Mouse (Mus musculus) testis, postnatal 14 days (tissue): Measurements from ENCODE around the gene Wdr11.

Experiments
- DNase-seq: peaks from one replicate; pipeline ENCODE4 v3.0.0; 2021; ENCODE audit warnings: low spot score

Gene Wdr11

DNA sequence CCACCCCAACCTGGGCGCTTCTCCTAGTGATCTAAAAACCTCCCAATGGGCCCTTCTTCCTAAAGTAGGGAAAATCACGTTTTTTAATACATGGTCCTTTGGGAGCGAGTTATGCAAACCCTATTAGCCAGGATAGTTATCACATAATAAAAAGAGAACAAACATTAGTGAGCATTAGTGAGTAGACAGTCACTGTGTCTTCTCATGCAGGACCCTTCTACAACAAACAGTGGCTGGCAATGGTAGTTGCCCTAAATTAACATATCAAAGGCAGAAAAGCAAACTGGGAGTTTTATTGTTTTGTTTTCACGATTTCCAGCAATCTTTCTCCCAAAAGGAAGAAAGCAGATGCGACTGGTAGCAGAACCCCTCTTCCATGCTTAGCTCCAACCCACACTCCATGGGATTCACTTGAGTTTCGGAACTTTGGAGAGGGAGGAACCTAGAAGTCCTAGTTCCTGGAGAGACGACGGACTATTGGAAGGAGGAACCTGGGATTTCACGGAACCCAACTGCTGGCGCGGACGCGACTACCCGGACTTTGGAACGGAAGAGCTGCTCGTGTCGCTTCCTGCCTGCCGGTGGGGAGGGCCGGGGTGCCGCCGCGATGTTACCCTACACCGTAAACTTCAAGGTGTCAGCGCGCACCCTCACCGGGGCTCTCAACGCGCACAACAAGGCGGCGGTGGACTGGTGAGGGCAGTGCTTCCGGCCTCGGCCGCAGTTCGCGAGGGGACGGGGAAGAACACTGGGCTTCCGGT is at the start of gene Wdr11:
TSS of gene Wdr11 (plus strand) at position 493 of the 761 bp plus-strand sequence.
- peak; percentile 86 for DNase-seq

DNA sequence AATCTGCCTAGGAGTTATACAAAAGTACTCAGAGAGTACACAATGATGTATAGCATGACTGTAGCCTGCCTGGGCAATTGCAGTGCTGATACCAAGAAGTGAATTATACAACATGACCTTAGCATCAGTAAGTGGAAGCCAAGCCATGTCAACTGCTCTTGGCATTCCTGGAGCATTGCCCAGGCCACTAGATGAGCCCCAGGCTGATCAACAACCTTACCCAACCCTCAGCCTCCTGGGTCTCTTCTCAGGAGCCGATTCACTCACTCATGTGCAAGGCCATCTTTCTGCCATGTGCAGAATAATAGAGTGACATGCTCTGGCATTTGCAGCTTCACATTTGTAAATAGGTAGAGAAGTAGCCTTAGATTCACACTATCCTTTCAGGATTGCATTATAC is 24.1 kb upstream of the Wdr11 start:
- no peak for DNase-seq

DNA sequence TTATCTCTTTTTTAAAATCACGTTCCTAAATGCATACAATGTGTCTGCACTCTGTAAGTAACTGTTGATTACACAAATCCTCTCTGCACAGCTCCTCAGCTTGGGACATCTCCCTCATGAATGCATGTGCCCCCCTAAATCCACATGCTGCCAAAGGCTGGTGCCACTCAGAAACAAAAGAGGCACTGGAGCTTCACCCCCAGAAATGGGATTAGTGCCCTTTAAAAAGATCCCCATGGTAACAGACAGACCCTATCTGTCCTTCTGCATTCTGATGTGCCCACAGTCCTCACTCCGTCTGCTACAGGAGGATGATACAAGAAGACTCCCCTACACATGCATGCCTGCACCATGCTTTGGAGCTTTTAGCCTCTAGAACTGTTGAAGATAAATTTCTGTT is 23.3 kb upstream of the Wdr11 start:
- DNase-seq, result no peak

- no peak for DNase-seq
Measured at GRCm38 (mm10) chr7:129574471-129574870, 17.2 kb upstream of the Wdr11 start.

DNA sequence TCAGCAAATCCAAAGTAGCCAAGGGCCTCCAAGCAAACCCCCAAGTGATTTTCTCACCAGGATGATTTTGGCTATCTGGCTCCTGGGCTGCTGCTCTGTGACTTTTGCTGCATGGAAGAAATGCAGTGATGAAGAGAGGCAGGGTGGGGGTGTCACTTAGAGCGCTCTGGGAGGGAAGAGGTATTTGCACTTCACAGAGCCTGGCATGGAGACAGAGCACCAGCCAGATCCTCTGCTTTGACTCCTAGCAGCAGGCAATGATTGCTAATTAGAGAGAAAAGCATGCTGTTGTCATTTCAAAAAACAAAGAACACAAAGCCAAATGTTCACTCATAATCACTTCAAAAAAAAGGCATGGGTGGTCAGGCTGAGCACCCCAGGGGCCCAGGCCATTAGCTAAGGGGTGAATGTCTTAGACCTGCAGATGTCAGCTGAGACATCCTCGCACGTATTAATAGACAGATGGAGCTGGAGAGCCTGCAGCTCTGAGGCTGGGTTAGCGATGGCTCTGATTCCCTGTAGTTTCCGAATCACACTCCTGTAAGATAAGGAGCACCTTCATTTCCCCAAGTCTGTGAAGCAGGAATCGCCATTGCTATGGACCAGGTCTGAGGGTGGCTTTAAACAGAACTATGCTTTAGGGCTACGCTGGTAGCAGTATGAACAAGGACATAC is 16.4 kb upstream of the Wdr11 start:
- no peak for DNase-seq

DNA sequence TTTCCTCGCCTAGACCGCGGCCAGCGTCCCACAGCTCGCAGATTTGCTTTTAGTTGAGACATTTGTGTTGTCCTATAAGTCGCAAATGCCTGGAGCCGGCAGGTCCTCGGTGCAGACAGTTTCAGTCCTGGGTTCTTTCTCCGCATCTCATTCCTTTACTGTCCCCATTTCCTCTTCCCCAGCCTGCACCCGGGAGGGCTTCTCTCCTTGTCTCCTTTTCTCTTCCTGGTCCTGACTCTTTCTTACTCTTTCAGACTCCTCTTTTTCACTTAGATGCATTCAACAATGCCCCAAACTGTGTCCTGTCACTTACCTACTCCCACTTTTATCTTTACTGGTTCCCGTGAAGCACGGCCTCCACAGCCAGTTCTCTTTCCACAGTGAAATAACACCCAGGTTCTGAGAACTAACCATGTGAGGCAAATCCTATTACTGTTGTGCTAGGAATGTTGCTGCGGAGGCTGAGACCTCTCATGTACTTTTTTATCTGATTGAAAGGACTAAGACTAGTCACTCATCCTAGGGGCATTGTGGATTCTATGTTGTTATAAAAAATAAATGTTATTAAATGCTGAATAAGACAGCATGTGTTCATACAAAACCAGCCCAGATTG is 576 bp downstream of the Wdr11 start:
- no peak for DNase-seq

DNA sequence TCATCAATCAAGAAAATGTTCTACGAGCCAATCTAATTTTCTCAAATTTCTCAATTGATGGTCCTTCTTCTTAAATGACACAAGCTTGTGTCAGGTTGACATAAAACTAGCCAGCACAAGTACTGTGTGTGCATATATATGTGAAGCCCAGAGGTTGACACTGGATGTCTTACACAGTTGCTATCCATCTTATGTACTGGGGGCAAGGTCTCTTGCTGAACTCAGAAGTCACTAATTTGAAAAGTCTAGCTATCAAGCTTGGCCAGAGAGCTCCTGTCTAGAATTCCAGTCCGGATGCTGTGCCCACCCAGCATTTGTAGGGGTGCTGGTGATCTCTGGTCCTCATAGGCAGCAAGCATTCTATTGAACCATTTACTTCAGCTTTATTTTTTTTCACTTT is 5.5 kb downstream of the Wdr11 start:
- no peak for DNase-seq

DNA sequence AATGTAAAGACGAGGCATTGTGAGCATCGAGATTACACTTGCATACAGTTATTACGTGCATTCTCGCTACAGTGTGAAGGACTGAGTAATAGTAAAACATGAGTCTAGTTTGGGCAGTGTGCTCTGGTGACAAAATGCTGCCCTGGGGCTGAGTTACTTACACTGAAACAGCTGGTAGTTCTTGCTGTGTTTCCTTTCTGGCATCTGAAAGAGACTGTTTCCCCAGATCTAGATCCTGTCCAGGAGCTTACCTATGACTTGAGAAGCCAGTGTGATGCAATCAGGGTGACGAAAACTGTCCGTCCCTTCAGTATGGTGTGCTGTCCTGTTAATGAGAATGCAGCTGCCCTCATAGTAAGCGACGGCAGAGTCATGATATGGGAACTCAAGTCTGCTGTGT is 14.6 kb downstream of the Wdr11 start:
- DNase-seq, result no peak

DNA sequence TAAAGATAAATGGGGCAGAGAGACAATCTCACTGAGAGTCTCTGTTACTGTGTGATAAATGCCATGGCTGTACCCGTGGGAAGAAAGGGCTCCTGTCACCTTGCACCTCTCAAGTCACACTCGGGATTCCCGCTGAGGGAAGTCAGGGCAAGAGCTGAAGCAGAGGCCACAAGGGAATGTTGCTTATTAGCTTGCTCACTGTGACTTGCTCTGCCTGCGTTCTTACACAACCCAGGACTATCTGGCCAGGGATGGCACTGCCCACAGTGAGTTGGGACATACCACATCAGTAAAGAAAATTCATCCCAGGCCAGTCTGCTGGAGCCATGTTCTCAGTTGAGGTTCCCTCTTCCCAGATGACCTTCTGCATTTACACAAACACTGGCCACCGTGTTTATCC is 29.5 kb downstream of the Wdr11 start:
- DNase-seq, result no peak

DNA sequence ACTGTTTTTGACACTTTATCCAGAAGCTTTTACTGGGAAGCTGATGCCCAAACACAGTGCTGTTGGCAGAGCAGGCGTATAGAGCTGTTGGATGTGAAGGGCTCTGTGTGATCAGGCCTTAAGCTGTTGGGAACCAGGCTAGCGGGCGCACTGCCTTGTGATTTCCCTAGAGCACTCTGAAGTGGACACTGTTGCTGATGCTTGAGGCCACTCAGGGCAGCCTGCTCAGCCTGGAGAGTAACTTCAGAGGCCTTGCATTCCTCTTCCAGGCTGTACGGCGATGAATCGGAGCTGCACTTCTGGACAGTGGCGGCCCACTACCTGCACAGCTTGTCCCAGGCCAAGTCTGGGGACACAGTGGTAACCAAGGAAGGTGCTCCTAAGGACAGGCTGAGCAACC is 38.7 kb downstream of the Wdr11 start:
- DNase-seq, result no peak

DNA sequence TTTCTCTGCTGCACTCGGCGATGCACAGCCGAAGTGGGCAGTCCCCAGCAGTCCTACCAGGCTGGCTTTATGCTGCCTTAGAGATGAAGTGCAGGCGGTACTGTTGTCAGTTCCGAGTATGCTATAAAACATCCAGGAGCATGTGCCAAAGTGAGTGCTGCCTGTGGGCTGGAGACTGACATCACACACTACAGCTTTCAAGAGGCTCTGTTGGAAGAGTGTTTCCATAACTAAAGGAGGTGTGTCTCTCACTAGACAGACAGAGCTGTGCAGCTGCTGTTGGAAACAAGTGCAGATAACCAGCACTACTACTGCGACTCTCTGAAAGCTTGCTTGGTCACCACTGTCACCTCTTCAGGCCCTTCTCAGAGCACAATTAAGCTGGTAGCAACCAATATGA is 39.8 kb downstream of the Wdr11 start:
- DNase-seq, result no peak

GRCm38 (mm10) chr7:129635898-129636640 is 44.4 kb downstream of the Wdr11 start:
- DNase-seq, result no peak

- DNase-seq, result no peak
Measured at GRCm38 (mm10) chr7:129636992-129637391, 45.3 kb downstream of the Wdr11 start.

DNA sequence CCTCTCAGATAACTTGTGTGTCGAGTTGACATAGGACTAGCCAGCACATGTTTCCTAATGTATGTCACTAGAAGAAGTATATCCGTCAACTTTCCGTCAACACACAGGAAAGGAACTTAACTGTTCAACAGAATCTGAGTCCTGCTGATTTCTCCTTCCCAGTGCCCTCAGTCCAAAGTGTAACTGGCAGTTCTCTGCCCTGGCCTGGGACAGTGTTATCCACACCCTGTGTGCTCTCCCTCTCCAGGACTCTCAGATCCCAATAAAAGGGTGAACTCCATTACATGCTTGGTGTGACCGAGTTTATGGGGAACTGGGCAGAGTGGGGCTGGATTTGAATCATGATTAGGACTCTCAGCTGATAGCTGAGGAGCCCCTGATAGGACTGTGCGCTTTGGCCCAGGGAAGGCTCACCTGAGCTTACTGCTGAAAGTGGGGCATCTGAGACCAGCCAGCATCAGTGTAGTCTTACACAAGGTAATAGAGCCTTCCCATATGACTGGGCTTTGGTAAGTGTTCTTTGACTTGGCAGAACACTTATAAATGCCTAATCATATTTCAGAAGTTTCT is 46.3 kb downstream of the Wdr11 start:
- DNase-seq, result no peak

DNA sequence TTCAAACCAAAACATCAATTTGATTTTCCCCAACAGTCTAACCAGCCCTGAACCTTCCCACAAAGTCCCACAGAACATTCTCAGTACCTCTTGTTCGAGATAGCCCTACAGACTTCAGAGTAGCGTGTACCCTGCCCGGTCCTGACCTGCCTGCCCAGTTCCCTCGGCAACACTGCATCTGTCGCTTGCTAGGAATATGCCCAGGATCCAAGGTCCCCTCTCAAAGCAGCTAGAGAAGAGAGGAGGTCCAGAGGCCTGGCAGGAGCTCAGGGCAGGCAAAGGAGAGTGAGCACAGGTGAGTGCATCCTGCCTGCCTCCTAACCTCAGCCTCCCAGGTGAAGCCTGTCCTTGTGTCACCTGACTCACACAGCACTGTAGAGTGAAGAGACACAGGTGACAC is 47.3 kb downstream of the Wdr11 start:
- DNase-seq, result no peak

GRCm38 (mm10) chr7:129639833-129640232 is 48.2 kb downstream of the Wdr11 start:
- DNase-seq, result no peak

DNA sequence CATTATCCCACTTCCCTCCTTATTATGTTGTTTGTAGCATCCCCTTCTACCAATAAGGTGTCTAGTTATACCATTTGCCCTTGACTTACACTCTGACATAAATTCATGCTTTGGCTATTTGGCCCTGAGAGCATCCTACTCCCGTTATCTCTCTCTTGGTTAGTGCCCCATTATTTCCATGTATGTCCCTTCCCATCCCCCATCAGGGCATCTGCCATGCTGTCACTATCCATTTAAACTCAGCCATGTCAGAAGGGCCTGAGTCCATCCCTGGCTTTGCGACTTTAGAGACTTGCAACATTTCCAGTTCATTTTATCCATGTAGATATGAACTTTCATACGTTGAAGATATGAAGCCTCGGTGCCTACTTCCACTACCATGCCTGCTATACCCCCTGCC is 51.6 kb downstream of the Wdr11 start:
- no peak for DNase-seq

DNA sequence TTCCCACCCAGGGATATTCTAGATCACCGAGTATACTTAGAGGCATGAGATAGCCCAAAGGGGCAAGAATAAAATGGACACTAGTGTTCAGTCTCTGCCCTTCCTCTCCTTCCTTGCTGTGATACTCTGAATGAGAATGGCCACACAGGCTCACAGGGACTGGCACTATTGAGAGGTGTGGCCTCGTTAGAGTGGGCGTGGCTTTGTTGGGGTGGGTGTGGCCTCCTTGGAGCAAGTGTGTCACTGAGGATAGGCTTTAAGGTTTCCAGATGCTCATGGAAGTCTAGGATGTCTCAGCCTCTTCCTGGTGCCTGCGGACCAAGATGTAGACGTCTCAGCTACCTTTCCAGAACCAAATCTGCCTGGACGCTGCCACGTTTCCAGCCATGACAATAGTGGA is 56.1 kb downstream of the Wdr11 start:
- DNase-seq, result no peak

GRCm38 (mm10) chr7:129648938-129649337 is 57.3 kb downstream of the Wdr11 start:
- DNase-seq, result peak; percentile 55

DNA sequence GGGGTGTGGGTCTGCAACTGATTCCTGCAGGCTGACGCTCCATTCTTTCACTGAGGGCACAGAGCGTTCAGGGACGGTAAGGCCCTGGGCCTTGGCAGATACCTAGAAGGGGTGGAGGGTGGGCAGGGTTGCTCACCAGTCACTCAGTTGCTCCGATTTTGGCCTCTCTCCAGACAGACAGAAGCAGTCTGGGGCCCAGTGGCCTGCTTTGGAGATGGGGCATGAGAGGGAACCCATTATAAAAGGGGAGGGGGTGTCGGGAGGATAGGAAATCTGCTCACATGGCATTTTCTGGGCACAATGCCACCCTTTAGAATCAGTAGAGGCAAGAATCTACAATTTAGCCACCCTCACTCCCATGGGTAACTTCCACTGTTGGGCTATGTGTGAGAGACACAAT is 59.1 kb downstream of the Wdr11 start:
- peak; percentile 19 for DNase-seq

DNA sequence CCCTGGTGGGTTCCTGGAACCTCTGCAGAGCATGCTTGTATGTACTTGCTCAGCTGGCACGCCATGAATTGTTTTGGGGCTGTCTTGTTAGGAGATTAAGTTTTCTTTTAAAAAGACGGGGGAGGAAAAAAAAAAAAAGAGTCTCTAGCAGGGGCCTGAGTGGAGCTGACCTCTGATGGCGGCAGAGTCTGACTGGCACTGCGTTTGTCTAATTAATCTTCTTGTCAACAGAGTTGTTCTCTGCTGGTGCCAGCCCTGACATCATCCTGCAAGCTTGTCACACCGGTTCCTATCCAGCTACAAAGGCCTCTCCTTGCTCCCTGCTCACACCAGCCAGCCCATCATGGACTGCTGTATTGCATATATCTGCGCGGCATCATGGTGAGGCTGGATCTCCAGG is 60.1 kb downstream of the Wdr11 start:
- peak; percentile 26 for DNase-seq

- no peak for DNase-seq
Measured at GRCm38 (mm10) chr7:129652901-129653460, 61.3 kb downstream of the Wdr11 start.
